Mouse (Mus musculus): ENCODE results near the gene E2f7. TPM values are rescaled to one million over a fixed set of nuclear protein-coding genes. Genes with fewer than 3 reads are reported as not detected.

The E2f7 gene
- total RNA-seq, 1 experiment from 2014 or later = not detected

- no peak for ATAC-seq (replicated peaks; ENCODE audit: insufficient number of reproducible peaks, low FRiP score, low TSS enrichment, poor library complexity, severe bottlenecking)
Measured at GRCm38 (mm10) chr10:110763416-110763815, 18.2 kb downstream of the E2f7 start.

- ATAC-seq (replicated peaks; ENCODE audit: insufficient number of reproducible peaks, low FRiP score, low TSS enrichment, poor library complexity, severe bottlenecking) = no peak
Measured at GRCm38 (mm10) chr10:110769538-110769937, 24.3 kb downstream of the E2f7 start.

- no peak for ATAC-seq (replicated peaks; ENCODE audit: insufficient number of reproducible peaks, low FRiP score, low TSS enrichment, poor library complexity, severe bottlenecking)
Measured at GRCm38 (mm10) chr10:110773201-110773600, 28.0 kb downstream of the E2f7 start.

GRCm38 (mm10) chr10:110773878-110774277 lies 28.6 kb downstream of the E2f7 start:
- no peak for ATAC-seq (replicated peaks; ENCODE audit: insufficient number of reproducible peaks, low FRiP score, low TSS enrichment, poor library complexity, severe bottlenecking)

- ATAC-seq (replicated peaks; ENCODE audit: insufficient number of reproducible peaks, low FRiP score, low TSS enrichment, poor library complexity, severe bottlenecking) = no peak
Measured at GRCm38 (mm10) chr10:110781772-110782171, 36.5 kb downstream of the E2f7 start.

- no peak for ATAC-seq (replicated peaks; ENCODE audit: insufficient number of reproducible peaks, low FRiP score, low TSS enrichment, poor library complexity, severe bottlenecking)
Measured at GRCm38 (mm10) chr10:110782655-110783054, 37.4 kb downstream of the E2f7 start.

- no peak for ATAC-seq (replicated peaks; ENCODE audit: insufficient number of reproducible peaks, low FRiP score, low TSS enrichment, poor library complexity, severe bottlenecking)
Measured at GRCm38 (mm10) chr10:110788049-110788752, 43.0 kb downstream of the E2f7 start.

- no peak for ATAC-seq (replicated peaks; ENCODE audit: insufficient number of reproducible peaks, low FRiP score, low TSS enrichment, poor library complexity, severe bottlenecking)
Measured at GRCm38 (mm10) chr10:110789683-110790082, 44.4 kb downstream of the E2f7 start.

- no peak for ATAC-seq (replicated peaks; ENCODE audit: insufficient number of reproducible peaks, low FRiP score, low TSS enrichment, poor library complexity, severe bottlenecking)
Measured at GRCm38 (mm10) chr10:110793150-110793787, 48.0 kb downstream of the E2f7 start.

GRCm38 (mm10) chr10:110794564-110795205 lies 49.4 kb downstream of the E2f7 start:
- peak; percentile 85 for ATAC-seq (replicated peaks; ENCODE audit: insufficient number of reproducible peaks, low FRiP score, low TSS enrichment, poor library complexity, severe bottlenecking)

- ATAC-seq (replicated peaks; ENCODE audit: insufficient number of reproducible peaks, low FRiP score, low TSS enrichment, poor library complexity, severe bottlenecking) = no peak
Measured at GRCm38 (mm10) chr10:110795206-110795796, 50.1 kb downstream of the E2f7 start.

- ATAC-seq (replicated peaks; ENCODE audit: insufficient number of reproducible peaks, low FRiP score, low TSS enrichment, poor library complexity, severe bottlenecking) = no peak
Measured at GRCm38 (mm10) chr10:110801296-110801695, 56.1 kb downstream of the E2f7 start.

GRCm38 (mm10) chr10:110804279-110805024 lies 59.2 kb downstream of the E2f7 start:
- no peak for ATAC-seq (replicated peaks; ENCODE audit: insufficient number of reproducible peaks, low FRiP score, low TSS enrichment, poor library complexity, severe bottlenecking)

GRCm38 (mm10) chr10:110805025-110805740 lies 59.9 kb downstream of the E2f7 start:
- ATAC-seq (replicated peaks; ENCODE audit: insufficient number of reproducible peaks, low FRiP score, low TSS enrichment, poor library complexity, severe bottlenecking) = peak; percentile 54; the same call in 1 of the 2 replicates

- ATAC-seq (replicated peaks; ENCODE audit: insufficient number of reproducible peaks, low FRiP score, low TSS enrichment, poor library complexity, severe bottlenecking) = no peak
Measured at GRCm38 (mm10) chr10:110806471-110806870, 61.2 kb downstream of the E2f7 start.

- no peak for ATAC-seq (replicated peaks; ENCODE audit: insufficient number of reproducible peaks, low FRiP score, low TSS enrichment, poor library complexity, severe bottlenecking)
Measured at GRCm38 (mm10) chr10:110810528-110810927, 65.3 kb downstream of the E2f7 start.

- no peak for ATAC-seq (replicated peaks; ENCODE audit: insufficient number of reproducible peaks, low FRiP score, low TSS enrichment, poor library complexity, severe bottlenecking)
Measured at GRCm38 (mm10) chr10:110811209-110811861, 66.1 kb downstream of the E2f7 start.

GRCm38 (mm10) chr10:110811862-110812225 lies 66.6 kb downstream of the E2f7 start:
- no peak for ATAC-seq (replicated peaks; ENCODE audit: insufficient number of reproducible peaks, low FRiP score, low TSS enrichment, poor library complexity, severe bottlenecking)

Data from monocyte, adult 5-6 weeks (primary cell).